In genomic region chr17:34899053-34899889, GRCm38 (mm10) we compare ENCODE assay signal across 8 mouse cellular contexts. TPM values are rescaled to one million over a fixed set of nuclear protein-coding genes. Genes with fewer than 3 reads are reported as not detected.
DNase-seq lines count a peak whose midpoint lies in the region; ATAC-seq and TF ChIP-seq lines count a peak whose summit lies in the region.

No protein-coding gene starts in this region.

- H3K27me3 ChIP-seq in forebrain, postnatal 0 days (ENCODE audit: insufficient read depth, low read length), result no peaks in the 10 kb centered on the region
- no peaks in the 10 kb centered on the region for H3K27me3 ChIP-seq in intestine, embryonic 15.5 days (replicated peaks)
- H3K27me3 ChIP-seq in liver, embryonic 14.5 days (ENCODE audit: control insufficient read depth, insufficient read depth, low read length), result no peaks in the 10 kb centered on the region
- H3K27me3 ChIP-seq in neural tube, embryonic 12.5 days (replicated peaks), result no peaks in the 10 kb centered on the region

- peak overlapping the region; percentile 89 for H3K4me2 ChIP-seq in forebrain, postnatal 0 days (ENCODE audit: low read depth)
- H3K4me2 ChIP-seq in intestine, embryonic 15.5 days (replicated peaks), result peak overlapping the region; percentile 76
- H3K4me2 ChIP-seq in liver, embryonic 14.5 days (ENCODE audit: low read depth), result peak overlapping the region; percentile 97
- H3K4me2 ChIP-seq in neural tube, embryonic 12.5 days (replicated peaks), result peak overlapping the region; percentile 98

- H3K27ac ChIP-seq in forebrain, postnatal 0 days (ENCODE audit: low read depth, low read length), result peak overlapping the region; percentile 91
- peak overlapping the region; percentile 96 for H3K27ac ChIP-seq in intestine, embryonic 15.5 days
- H3K27ac ChIP-seq in liver, embryonic 14.5 days, result peak overlapping the region; percentile 75
- H3K27ac ChIP-seq in neural tube, embryonic 12.5 days, result peak overlapping the region; percentile 79

- H3K9me3 ChIP-seq in forebrain, postnatal 0 days (ENCODE audit: low read length), result no peaks in the 10 kb centered on the region
- no peaks in the 10 kb centered on the region for H3K9me3 ChIP-seq in intestine, embryonic 15.5 days
- no peaks in the 10 kb centered on the region for H3K9me3 ChIP-seq in liver, embryonic 14.5 days (ENCODE audit: control insufficient read depth, low read length)
- no peaks in the 10 kb centered on the region for H3K9me3 ChIP-seq in neural tube, embryonic 12.5 days

- TF ChIP-seq EP300 in liver, embryonic 14.5 days (IDR thresholded peaks at IDR 0.05; ENCODE audit: low read depth), result no peak

- no peak for ATAC-seq in forebrain, postnatal 0 days
- ATAC-seq in intestine, embryonic 15.5 days, result peak; percentile 6
- ATAC-seq in liver, embryonic 14.5 days (ENCODE audit: insufficient read depth), result no peak
- ATAC-seq in neural tube, embryonic 12.5 days (ENCODE audit: low FRiP score, low read depth), result no peak; the same call in 1 of the 2 replicates

- peak overlapping the region; percentile 95 for H3K4me3 ChIP-seq in forebrain, postnatal 0 days (ENCODE audit: low read depth, low read length)
- peak overlapping the region; percentile 97 for H3K4me3 ChIP-seq in intestine, embryonic 15.5 days (replicated peaks)
- H3K4me3 ChIP-seq in liver, embryonic 14.5 days (ENCODE audit: insufficient read depth in 1 of 2, low read depth in 2 of 2, low read length in 2 of 2), result peak overlapping the region; percentile 64 to 85
- H3K4me3 ChIP-seq in neural tube, embryonic 12.5 days, result peak overlapping the region; percentile 98

- TF ChIP-seq CTCF in forebrain, postnatal 0 days (IDR thresholded peaks at IDR 0.05; ENCODE audit: low read depth), result no peak
- no peak; the same call in 1 of the 2 replicates for TF ChIP-seq CTCF in liver, embryonic 14.5 days (IDR thresholded peaks at IDR 0.05; ENCODE audit: low read depth)

- peaks cover 31% of the 10 kb centered on the region for H3K36me3 ChIP-seq in forebrain, postnatal 0 days (ENCODE audit: insufficient read depth)
- peaks cover 25% of the 10 kb centered on the region for H3K36me3 ChIP-seq in intestine, embryonic 15.5 days
- H3K36me3 ChIP-seq in liver, embryonic 14.5 days (replicated peaks; ENCODE audit: control insufficient read depth, insufficient read depth, low read depth), result peaks cover 3% of the 10 kb centered on the region
- H3K36me3 ChIP-seq in neural tube, embryonic 12.5 days, result peaks cover 34% of the 10 kb centered on the region

- WGBS in forebrain, postnatal 0 days, result 2% methylated on average over 41 of the region's 45 CpGs
- under 1% methylated on average over 42 of the region's 45 CpGs for WGBS in intestine, embryonic 15.5 days
- under 1% methylated on average over 43 of the region's 45 CpGs for WGBS in liver, embryonic 14.5 days (ENCODE audit: insufficient replicate concordance)
- WGBS in neural tube, embryonic 12.5 days, result 2% methylated on average over 40 of the region's 45 CpGs

- H3K4me1 ChIP-seq in forebrain, postnatal 0 days (ENCODE audit: insufficient read depth), result peaks cover 10% of the 10 kb centered on the region; the same call in 1 of the 2 replicates
- H3K4me1 ChIP-seq in intestine, embryonic 15.5 days (replicated peaks), result peaks cover 21% of the 10 kb centered on the region
- H3K4me1 ChIP-seq in liver, embryonic 14.5 days (replicated peaks; ENCODE audit: control insufficient read depth in 2 of 2, insufficient read depth in 2 of 2, low read length in 1 of 2), result peaks cover 6 to 13% of the 10 kb centered on the region in 2 experiments
- H3K4me1 ChIP-seq in neural tube, embryonic 12.5 days, result peaks cover 35% of the 10 kb centered on the region

- DNase-seq in right cerebral cortex, adult 2 months (ENCODE audit: low spot score in 2 of 2), result peak; percentile 18 to 25
- no peak for DNase-seq in right cerebral cortex, adult 18-20 months
- peak; percentile 78 for DNase-seq in cerebellum, adult 11-12 months
- DNase-seq in forebrain, postnatal 0 days, result peak; percentile 17
- DNase-seq in liver, embryonic 14.5 days (ENCODE audit: low read depth in 3 of 3, low spot score in 3 of 3), result no peak
- DNase-seq in urinary bladder, postnatal 14 days (ENCODE audit: low spot score), result peak; percentile 42

- peak overlapping the region; percentile 83 for H3K9ac ChIP-seq in forebrain, postnatal 0 days
- H3K9ac ChIP-seq in intestine, embryonic 15.5 days, result peak overlapping the region; percentile 94
- peak overlapping the region; percentile 85 for H3K9ac ChIP-seq in liver, embryonic 14.5 days (replicated peaks)
- peak overlapping the region; percentile 89 for H3K9ac ChIP-seq in neural tube, embryonic 12.5 days

RNA-seq across cellular contexts. Expression of gene Ehmt2, which starts 1.0 kb away (rescaled TPM):
- 293 and 302 TPM in 2 replicates for total RNA-seq in forebrain, postnatal 0 days (2014; rRNA removed)
- polyA plus RNA-seq in forebrain, postnatal 0 days (2015; fragmentation: Nextera tagmentation; extraction: Ambion mirVana), result 45.5 and 61.8 TPM in 2 replicates
- 61.2 and 67.6 TPM in 2 replicates for polyA plus RNA-seq in intestine, embryonic 15.5 days (2015; fragmentation: Nextera tagmentation; extraction: Ambion mirVana)
- polyA plus RNA-seq in liver, embryonic 14.5 days (2012; rRNA removed), result 28.5 and 29.7 TPM in 2 replicates
- 10.2 TPM in 2 replicates for polyA plus RNA-seq in liver, embryonic 14.5 days (2014; fragmentation: Nextera tagmentation; extraction: Ambion mirVana)
- 113 and 117 TPM in 2 replicates for polyA plus RNA-seq in neural tube, embryonic 12.5 days (2016; fragmentation: Nextera tagmentation; extraction: Ambion mirVana)

RNA-seq across cellular contexts. Expression of gene C2, which starts 1.2 kb away (rescaled TPM):
- total RNA-seq in forebrain, postnatal 0 days (2014; rRNA removed), result 2.6 and 6.1 TPM in 2 replicates
- polyA plus RNA-seq in forebrain, postnatal 0 days (2015; fragmentation: Nextera tagmentation; extraction: Ambion mirVana), result 3.0 and 3.5 TPM in 2 replicates
- polyA plus RNA-seq in intestine, embryonic 15.5 days (2015; fragmentation: Nextera tagmentation; extraction: Ambion mirVana), result 14.9 and 16.0 TPM in 2 replicates
- 14.6 and 15.6 TPM in 2 replicates for polyA plus RNA-seq in liver, embryonic 14.5 days (2012; rRNA removed)
- 14.1 and 15.8 TPM in 2 replicates for polyA plus RNA-seq in liver, embryonic 14.5 days (2014; fragmentation: Nextera tagmentation; extraction: Ambion mirVana)
- polyA plus RNA-seq in neural tube, embryonic 12.5 days (2016; fragmentation: Nextera tagmentation; extraction: Ambion mirVana), result 1.0 and 1.5 TPM in 2 replicates

RNA-seq across cellular contexts. Expression of gene Slc44a4, which starts 15.0 kb away (rescaled TPM):
- not detected in 2 replicates for total RNA-seq in forebrain, postnatal 0 days (2014; rRNA removed)
- polyA plus RNA-seq in forebrain, postnatal 0 days (2015; fragmentation: Nextera tagmentation; extraction: Ambion mirVana), result 0.06 TPM in 1 of 2 replicates, not detected in the other
- 56.2 and 60.4 TPM in 2 replicates for polyA plus RNA-seq in intestine, embryonic 15.5 days (2015; fragmentation: Nextera tagmentation; extraction: Ambion mirVana)
- 1.0 and 1.6 TPM in 2 replicates for polyA plus RNA-seq in liver, embryonic 14.5 days (2012; rRNA removed)
- 2.5 and 2.7 TPM in 2 replicates for polyA plus RNA-seq in liver, embryonic 14.5 days (2014; fragmentation: Nextera tagmentation; extraction: Ambion mirVana)
- not detected in 2 replicates for polyA plus RNA-seq in neural tube, embryonic 12.5 days (2016; fragmentation: Nextera tagmentation; extraction: Ambion mirVana)

RNA-seq across cellular contexts. Expression of gene Gm20547, which starts 17.4 kb away (rescaled TPM):
- not detected in 2 replicates for total RNA-seq in forebrain, postnatal 0 days (2014; rRNA removed)
- not detected in 2 replicates for polyA plus RNA-seq in forebrain, postnatal 0 days (2015; fragmentation: Nextera tagmentation; extraction: Ambion mirVana)
- polyA plus RNA-seq in intestine, embryonic 15.5 days (2015; fragmentation: Nextera tagmentation; extraction: Ambion mirVana), result not detected in 2 replicates
- polyA plus RNA-seq in liver, embryonic 14.5 days (2012; rRNA removed), result 0.02 TPM in 2 replicates
- not detected in 2 replicates for polyA plus RNA-seq in liver, embryonic 14.5 days (2014; fragmentation: Nextera tagmentation; extraction: Ambion mirVana)
- not detected in 2 replicates for polyA plus RNA-seq in neural tube, embryonic 12.5 days (2016; fragmentation: Nextera tagmentation; extraction: Ambion mirVana)

RNA-seq across cellular contexts. Expression of gene Zbtb12, which starts 20.0 kb away (rescaled TPM):
- total RNA-seq in forebrain, postnatal 0 days (2014; rRNA removed), result 25.2 and 32.6 TPM in 2 replicates
- 5.3 and 7.7 TPM in 2 replicates for polyA plus RNA-seq in forebrain, postnatal 0 days (2015; fragmentation: Nextera tagmentation; extraction: Ambion mirVana)
- 2.5 and 2.8 TPM in 2 replicates for polyA plus RNA-seq in intestine, embryonic 15.5 days (2015; fragmentation: Nextera tagmentation; extraction: Ambion mirVana)
- 5.1 and 6.2 TPM in 2 replicates for polyA plus RNA-seq in liver, embryonic 14.5 days (2012; rRNA removed)
- polyA plus RNA-seq in liver, embryonic 14.5 days (2014; fragmentation: Nextera tagmentation; extraction: Ambion mirVana), result 0.10 and 0.14 TPM in 2 replicates
- 11.5 and 12.0 TPM in 2 replicates for polyA plus RNA-seq in neural tube, embryonic 12.5 days (2016; fragmentation: Nextera tagmentation; extraction: Ambion mirVana)

Comparison
In these comparisons a context has a peak if more than half of its experiments do, and no peak if none do; other contexts are left out.
1. DNase-seq: peak in right cerebral cortex, adult 2 months (2 of 2), cerebellum, adult 11-12 months (single experiment), forebrain, postnatal 0 days (single experiment) and urinary bladder, postnatal 14 days (single experiment); none in right cerebral cortex, adult 18-20 months (single experiment) and liver, embryonic 14.5 days (0 of 3).
2. RNA of gene Slc44a4, which starts 15.0 kb away (polyA plus RNA-seq): 56.2 to 60.4 TPM in intestine, embryonic 15.5 days; 1.0 to 2.7 TPM in liver, embryonic 14.5 days, not detected in neural tube, embryonic 12.5 days and 0.06 TPM in forebrain, postnatal 0 days; every median in the first group is over 10 times any median in the second.
3. Peak in every context shown above with its lines, with median percentiles within 50 percentile points of each other: H3K27ac ChIP-seq, H3K4me2 ChIP-seq, H3K4me3 ChIP-seq and H3K9ac ChIP-seq.